Mouse (Mus musculus) small intestine, adult 2 months (tissue): ENCODE measurements at regions not wholly inside any gene's neighbourhood (a gene's known extent, or its start where the extent isn't known, plus 50 kb on each side); places are given as distances from the start of the nearest gene placed in this dataset.

Experiments
- CTCF ChIP-seq: fragments of 200-500 bp; IDR thresholded peaks from 2 replicates; pipeline ENCODE4 v1.5.1; 2012; ENCODE audit warnings: low read depth, mild to moderate bottlenecking, control low read depth, inconsistent platforms, low read length, moderate library complexity, mixed read lengths; ENCODE audit not compliant: insufficient replicate concordance, insufficient read length; ENCODE audit errors: extremely low read depth
- POLR2A ChIP-seq: fragments of 200-500 bp; IDR thresholded peaks from 2 replicates; pipeline ENCODE4 v1.6.1; 2012; ENCODE audit warnings: low read depth, mild to moderate bottlenecking, control low read depth, inconsistent platforms, low read length, moderate library complexity

DNA sequence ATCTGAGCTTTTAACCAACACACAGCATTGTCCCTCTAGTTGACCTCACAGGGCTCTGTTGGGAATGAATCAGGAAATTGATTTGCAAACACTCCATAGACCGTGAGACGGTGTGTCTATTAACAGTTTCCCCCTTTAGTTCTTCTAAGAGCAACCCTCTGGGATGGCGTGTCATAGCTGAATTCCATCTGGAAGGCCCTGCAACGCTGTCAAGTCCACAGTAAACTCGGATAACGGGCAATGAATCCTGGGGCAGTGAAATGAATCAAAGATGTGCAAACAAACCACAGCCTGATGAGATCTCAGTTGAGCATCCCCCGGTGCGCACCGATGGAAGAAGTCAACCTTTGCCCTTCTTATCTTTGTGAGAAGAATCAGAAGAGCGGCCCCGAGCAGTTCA lies 302.3 kb upstream of the 9630041A04Rik start:
- no peak for TF ChIP-seq CTCF
- TF ChIP-seq POLR2A: no peak
